Mouse (Mus musculus): ENCODE measurements around the gene Cyp4f18.
"Not testable (repeated sequence)": the region's sequence is repeated elsewhere in the genome, so short reads cannot be mapped to it uniquely, and the experiment has no call there.

Gene Cyp4f18

DNA sequence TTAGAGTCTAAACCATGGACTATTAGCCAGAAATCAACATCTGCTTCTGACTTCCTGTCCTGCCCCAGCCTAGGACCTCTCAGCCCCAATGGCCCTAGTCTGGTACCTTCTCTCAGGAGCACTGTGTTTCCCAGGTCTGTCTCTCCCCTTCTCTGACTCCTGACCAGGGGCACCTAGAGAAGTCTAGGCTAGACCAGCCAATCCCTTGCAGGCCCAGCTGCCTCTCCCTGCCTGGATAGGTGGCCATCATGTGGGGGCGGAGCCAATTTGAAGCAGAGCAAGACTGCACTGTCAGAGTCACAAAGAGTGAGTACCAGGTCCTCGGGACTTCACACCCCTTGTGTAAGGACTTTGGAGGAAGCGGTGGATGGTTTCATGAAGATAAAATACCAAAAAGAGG, at the start of gene Cyp4f18:
TSS of gene Cyp4f18 (minus strand) at position 154 of the 400 bp plus-strand sequence.
- DNase-seq (ENCODE audit: extremely low spot score, low read depth, low spot score) = no peak

DNA sequence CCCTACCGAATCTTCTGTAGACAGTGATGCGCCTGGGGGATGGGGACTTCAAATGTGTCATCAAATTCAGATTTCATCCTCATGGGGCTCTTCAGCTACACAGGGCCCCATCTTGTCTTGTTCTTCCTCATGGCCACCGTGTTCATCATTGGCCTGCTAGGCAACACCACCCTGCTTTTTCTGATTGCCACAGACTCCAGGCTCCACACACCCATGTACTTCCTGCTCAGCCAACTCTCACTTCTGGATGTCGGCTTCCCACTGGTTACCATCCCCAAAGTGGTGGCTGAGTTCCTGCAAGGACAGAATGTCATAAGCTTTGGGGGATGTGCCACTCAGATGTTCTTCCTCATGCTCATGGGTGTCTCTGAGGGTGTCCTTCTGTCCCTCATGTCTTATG, 48.2 kb upstream of the Cyp4f18 start:
- DNase-seq (ENCODE audit: extremely low spot score, low read depth, low spot score) = not testable (repeated sequence)

DNA sequence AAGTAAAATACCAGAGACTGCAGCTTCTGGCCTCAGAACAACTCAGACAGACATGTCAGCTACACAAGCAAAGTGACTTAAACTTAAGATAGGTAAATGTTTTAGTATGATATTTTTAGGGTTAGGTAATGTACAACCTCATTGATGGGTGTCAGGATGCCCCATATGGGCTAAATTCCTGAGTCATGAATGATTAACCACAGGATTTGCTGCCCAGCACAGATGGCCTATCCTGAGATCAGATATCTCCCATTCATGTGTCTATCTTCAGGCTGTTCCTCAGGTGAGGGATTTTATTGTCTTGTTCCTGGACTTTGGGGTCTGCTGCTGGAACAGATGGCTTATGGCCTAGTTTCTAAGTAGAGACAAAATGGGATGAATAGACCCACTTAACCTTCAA, 45.2 kb upstream of the Cyp4f18 start:
- not testable (repeated sequence) for DNase-seq (ENCODE audit: extremely low spot score, low read depth, low spot score)

DNA sequence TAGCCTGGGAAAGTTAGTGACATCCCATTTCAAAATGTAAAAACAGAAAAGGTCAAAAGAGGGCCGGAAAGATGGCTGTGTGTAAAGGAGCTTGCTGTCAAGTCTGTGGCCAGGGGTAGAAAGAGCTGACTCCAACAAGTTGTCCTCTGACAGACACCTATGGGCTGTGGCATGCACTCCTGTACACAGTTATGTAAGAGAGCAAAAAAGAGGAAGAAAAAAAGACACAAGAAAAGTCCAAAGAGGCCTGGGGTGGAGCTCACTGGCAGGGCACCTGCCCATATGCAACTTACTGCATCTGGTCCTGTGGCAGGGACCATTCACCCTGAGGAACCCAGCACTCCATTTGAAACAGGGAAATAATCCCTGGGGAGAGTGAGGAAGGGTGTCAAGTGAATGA, 33.1 kb upstream of the Cyp4f18 start:
- DNase-seq (ENCODE audit: extremely low spot score, low read depth, low spot score) = no peak

DNA sequence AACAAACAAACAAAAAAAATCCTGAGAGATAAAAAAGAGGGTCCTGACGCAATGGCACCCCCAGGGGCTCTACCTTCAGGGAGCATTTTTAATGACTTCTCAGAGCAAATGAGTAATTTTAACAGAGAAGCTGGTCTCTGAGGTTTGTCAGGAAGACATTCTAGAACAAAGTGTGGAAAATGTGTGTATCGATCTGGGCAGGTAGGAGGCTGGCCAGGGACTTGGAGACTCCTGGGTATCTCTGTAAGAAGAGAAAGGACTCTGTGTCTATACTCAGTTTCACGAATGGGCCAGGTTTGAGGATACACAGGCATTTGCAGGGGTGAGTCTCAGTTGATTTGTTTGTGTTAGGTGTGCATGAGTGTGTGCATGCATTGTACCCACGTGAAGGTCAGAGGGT, 31.5 kb upstream of the Cyp4f18 start, which contains the start of gene Olfr372:
TSS of gene Olfr372 (plus strand) at position 301 of the 400 bp plus-strand sequence.
- not testable (repeated sequence) for DNase-seq (ENCODE audit: extremely low spot score, low read depth, low spot score)

DNA sequence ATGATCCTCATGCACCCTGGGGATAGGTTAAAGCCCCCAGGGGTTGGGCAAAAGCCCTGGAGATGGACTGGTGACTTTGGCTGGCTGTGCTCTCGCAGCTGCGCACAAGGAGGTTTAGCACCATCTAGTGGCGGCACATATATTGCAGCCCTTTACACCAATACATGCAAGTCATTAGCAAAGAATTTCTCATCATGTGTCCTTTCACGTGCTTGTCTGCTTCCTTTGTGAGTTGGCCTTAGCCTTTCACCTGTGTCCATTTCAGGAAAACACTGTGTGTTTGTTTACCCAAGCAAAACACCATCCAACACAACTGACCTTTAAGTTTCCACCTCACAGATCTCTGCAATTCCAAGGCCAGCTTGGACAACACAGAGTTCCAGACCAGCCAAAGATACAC, 23.5 kb upstream of the Cyp4f18 start:
- DNase-seq (ENCODE audit: extremely low spot score, low read depth, low spot score) = not testable (repeated sequence)

DNA sequence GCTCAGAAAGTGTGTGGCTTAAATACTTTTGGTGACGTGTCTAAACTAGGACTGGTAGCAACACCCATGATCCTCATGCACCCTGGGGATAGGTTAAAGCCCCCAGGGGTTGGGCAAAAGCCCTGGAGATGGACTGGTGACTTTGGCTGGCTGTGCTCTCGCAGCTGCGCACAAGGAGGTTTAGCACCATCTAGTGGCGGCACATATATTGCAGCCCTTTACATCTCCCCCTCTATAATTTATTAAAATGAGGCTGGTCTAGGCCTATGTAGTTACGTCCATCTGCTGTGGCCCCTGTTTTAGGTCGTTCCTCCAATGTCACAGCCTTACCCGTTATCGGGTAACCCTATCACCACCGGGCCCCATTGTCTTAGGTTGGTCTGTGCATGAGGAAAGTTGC, 15.5 kb upstream of the Cyp4f18 start:
- DNase-seq (ENCODE audit: extremely low spot score, low read depth, low spot score) = not testable (repeated sequence)

DNA sequence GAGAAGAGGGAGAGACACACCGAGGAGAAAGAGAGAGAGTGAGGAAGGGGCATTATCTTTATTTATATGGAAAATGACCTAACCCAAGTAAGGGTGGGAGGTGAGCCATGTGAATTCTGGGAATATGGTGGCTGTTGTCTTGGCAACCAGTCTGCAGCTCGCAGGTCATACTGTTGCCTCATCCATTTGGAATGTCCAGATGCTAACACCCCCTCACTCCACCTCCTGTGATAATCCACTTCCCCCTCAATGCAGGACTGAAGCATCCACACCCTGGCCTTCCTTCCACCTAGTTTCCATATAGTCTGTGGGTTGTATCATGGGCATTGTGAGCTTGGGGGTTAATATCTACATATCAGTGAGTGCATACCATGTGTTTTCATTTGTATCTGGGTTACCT, 10.4 kb upstream of the Cyp4f18 start:
- DNase-seq (ENCODE audit: extremely low spot score, low read depth, low spot score) = no peak

DNA sequence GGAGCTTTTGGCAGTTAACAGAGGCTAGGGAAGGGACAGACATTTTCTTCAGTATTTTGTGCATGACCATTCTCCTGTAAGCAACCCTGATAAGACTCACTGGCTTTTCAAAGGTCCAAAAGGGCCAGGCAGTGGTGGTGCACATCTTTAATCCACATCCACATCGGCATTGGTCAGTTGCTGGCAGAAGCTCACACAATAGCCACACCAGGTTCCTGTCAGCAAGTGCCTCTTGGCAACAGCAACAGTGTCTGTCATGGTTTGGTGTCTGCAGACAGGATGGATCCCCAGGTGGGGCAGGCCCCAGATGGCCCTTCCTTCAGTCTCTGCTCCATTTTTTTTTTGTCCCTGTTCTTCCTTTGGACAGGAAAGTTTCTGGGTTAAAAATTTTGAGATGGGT, 9.6 kb upstream of the Cyp4f18 start:
- not testable (repeated sequence) for DNase-seq (ENCODE audit: extremely low spot score, low read depth, low spot score)

DNA sequence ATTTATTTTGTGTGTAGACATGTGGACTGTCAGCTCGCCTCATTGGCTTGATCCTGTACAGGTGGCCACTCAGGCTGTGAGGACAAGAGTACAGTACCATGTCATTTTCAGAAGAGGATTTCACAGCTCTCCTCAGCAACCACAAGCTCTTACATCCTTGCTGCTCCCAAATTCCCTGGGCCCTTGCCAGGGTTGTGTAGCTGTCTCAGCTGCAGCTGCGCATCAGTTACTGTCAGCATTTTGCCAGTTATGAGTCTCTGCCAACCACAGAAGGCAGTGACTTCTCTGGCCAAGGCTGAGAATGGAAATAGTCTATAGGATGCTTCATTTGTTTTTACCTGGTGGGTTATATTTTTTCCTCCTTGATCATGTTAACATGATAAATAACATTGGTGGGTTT, 8.7 kb upstream of the Cyp4f18 start:
- DNase-seq (ENCODE audit: extremely low spot score, low read depth, low spot score) = no peak

DNA sequence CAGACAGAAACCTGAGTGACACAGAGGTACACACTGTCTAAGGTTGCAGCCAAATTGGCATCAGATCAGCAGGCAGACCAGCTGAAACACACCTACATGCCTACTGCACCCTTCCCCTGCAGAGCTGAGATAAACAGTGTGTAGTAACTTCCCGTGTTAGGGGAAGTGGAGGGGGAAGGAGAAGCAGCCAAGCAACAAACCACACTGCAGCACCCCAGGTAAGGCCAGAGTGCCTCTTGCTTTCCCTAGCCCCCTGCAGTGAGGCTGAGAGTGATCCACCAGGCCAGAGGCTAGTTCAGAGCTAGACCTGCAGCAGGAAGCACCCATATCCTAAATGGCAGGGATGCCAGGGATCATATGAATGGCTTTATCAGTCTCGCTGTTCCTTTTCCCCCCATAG, 7.9 kb upstream of the Cyp4f18 start:
- not testable (repeated sequence) for DNase-seq (ENCODE audit: extremely low spot score, low read depth, low spot score)

DNA sequence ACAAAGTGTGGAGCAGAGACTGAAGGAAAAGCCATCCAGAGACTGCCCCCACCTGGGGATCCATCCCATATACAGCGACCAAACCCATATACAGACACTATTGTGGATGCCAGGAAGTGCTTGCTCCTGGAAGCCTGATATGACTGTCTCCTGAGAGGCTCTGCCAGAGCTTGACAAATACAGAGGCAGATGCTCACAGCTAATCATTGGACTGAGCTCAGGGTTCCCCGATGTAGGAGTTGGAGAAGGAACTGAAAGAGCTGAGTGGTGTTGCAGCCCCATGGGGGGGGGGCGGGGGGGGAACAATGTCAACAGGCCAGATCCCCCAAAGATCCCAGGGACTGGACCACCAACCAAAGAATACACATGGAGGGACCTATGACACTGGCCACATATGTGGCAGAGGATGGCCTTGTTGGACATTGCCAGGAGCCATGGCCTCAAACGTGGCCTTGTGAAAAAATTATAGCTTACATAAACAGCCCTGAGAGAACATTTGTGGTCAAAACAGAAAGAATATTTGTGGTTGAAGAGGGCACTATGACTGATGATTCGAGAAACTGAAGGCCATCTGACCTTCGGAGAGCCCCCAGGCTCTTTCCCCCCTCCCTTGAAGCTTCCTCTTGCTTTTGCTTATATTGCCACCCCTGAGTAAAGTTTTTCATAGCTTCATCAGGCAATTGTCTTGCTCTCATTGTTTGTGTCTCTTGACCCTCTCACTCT, 4.2 kb upstream of the Cyp4f18 start:
- DNase-seq (ENCODE audit: extremely low spot score, low read depth, low spot score) = not testable (repeated sequence)

DNA sequence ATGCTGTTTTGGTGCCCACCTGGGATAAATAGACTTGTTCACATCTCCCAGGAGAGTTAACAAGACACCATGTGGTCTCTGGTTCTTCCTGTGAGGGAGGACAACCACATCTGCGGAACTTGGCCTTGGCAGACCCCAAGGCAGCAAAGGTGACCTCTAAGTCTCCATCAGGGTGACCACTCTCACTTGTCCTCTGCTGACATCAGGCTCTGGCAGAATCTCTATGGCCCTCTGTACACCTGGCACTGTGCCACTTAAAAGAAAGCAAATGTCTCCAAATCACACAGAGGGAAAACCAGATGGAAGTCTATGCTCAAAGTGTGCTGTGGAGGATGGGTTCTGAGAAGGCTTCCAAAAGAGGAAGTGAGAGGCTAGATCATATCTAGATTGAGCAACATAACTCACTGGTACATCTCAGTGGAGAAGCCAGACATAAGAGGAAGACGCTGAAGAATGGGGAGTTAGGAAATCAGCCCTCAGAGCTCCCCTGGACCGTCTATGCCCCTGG, 1.2 kb downstream of the Cyp4f18 start:
- DNase-seq (ENCODE audit: extremely low spot score, low read depth, low spot score) = no peak

DNA sequence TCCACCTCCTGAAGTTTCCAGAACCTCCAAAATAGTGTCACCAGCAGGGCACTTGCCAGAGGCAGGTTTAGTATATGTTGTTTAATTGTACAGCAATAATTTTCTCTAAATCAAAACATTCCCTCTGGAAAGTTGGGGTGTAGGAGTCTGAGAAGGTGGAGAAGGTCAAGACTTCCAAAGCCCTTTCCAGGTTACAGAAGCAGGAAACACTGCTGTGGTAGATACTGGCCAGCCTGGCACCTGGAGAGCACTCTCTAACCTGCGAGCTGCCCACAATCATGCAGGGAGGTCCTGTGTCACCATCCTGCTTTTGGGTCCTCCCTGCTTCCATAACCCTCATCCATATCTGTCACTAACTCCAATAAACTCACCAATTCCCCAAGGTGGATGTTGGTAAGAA, 2.7 kb downstream of the Cyp4f18 start:
- DNase-seq (ENCODE audit: extremely low spot score, low read depth, low spot score) = no peak

DNA sequence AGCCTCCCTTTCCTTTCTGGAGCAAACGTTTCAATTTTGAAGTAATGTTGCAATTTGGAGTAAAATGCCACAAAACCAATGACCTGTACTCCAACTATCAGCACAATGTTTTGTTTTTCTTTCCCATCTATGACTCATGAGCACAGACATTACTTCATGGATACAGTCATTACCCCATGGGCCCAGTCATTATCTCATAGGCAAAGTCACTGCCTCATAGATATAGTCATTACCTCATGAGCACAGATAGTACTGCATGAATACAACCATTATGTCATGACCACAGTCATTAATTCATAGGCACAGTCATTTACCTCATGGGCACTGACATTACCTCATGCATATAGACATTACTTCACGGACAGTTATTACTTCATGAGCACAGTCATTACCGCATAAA, 3.5 kb downstream of the Cyp4f18 start:
- no peak for DNase-seq (ENCODE audit: extremely low spot score, low read depth, low spot score)

DNA sequence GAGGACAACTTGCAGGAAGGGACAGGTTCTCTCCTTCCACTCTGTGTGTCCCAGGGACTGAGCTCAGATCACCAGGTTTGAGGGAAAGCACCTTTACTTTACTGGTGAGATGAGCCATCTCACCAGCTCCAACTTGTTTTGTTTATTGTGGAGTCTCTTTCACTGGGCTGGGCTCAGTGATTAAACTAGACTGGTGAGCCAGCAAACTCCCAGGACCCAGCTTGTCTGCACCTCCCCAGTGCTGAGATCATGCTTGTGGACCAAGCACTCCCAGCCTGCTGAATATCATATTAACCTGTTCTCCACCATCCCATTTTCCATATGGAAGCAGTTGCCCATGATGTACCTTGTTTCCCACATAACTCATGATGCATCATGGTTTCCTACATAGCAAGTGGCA, 6.5 kb downstream of the Cyp4f18 start:
- DNase-seq (ENCODE audit: extremely low spot score, low read depth, low spot score) = no peak

DNA sequence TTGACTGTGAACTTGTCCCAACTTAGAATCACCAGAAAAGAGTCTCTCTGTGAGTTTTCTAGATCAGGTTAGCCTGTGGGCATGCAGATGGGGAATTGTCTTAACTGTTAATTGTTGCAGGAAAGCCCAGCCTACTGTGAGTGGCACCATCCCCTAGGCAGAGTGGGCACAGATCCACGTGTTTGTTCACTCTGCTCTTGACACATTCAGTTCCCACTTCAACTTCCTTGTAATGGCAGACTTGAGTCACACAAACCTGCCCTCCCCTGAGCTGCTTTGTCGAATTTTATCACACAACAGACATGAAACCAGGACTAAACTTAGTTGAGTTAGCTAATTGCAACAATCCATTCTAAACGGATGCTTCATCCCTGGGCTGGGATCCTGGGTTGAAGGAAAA, 9.2 kb downstream of the Cyp4f18 start:
- DNase-seq (ENCODE audit: extremely low spot score, low read depth, low spot score) = no peak

DNA sequence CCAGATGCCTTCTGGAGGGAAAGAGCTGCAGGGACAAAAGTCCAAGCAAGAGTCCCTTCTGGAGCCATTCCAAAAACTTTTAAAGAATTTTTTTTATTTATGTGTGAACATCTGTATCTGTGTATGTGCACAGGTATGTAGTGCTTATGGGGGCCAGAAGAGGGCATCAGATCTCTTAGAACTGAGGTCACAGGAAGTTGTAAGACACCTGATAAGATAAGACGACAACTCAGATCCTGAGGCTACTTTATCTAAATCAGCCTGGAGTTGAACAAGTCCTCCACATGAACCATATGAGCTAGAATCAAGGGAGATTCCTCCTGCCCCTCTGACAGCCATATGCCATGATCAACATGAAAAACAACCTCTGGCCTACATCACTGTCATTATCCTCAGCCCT, 10.0 kb downstream of the Cyp4f18 start:
- no peak for DNase-seq (ENCODE audit: extremely low spot score, low read depth, low spot score)

DNA sequence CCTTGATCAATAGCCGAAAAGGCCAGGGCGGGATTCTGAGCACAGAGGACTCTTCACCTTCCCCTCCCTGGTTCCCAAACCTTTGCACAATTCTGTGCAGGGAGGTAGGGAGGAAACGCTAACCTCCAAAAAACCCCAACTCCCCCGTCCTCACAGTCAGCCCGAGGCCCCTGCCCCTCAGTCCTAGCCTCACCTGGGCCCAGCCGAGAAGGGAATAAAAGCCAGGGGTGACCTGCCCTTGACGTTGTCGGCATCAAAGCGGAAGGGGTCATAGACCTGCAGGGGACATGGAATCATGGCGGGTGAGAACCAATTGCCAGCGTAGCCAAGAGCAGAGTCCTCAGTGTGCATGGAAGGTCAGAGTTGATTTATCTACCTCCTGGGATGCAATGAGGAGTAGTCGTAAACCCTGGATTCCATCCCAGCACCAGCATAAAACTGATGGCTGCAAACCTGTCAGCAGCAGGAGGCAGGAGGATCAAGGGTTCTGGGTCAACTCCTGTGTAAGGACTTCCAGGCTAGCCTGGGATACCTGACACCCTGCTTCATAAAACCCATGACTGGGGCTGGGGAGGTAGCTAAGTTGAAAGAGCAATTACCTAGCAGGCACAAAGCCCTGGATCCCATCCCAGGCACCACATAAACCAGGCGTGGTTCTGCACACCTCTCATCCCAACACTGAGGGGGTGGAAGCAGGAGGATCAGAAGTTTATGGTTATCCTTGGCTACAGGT, 20.4 kb downstream of the Cyp4f18 start:
- DNase-seq (ENCODE audit: extremely low spot score, low read depth, low spot score) = no peak

DNA sequence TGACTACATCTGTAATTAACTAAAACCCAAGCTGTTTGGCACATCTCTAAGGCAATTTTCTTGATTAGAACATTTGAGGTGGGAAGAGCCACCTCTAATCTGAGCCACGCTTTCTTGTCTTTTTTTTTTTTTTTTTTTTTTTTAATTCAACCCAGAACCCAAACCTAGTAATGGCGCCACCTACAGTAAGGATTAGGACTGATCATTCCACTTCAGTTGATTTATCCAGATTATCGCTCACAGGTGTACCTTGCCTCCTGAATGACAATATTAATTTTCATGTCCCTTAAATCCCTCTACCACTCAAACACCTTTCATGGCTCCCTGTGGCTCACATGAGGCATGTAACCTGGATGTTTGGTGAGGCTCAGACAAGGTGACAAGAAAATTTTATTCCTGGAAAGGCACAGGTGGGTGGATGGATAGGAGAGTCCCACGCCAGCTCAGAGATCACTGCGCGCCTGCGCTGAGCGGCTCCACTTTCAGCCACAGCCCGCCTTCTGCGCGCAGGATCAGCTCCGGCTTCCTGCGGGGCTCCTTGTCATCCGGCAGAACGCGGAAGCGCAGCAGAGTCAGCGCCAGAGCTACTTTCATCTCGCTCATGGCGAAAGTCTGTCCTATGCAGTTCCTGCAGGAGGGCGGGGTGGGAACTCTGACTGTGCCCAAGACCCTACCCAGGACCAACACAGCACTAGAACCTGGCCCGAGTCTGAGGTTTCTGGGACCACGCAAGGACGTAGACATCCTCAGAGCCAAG, 21.1 kb downstream of the Cyp4f18 start:
- DNase-seq (ENCODE audit: extremely low spot score, low read depth, low spot score) = no peak

DNA sequence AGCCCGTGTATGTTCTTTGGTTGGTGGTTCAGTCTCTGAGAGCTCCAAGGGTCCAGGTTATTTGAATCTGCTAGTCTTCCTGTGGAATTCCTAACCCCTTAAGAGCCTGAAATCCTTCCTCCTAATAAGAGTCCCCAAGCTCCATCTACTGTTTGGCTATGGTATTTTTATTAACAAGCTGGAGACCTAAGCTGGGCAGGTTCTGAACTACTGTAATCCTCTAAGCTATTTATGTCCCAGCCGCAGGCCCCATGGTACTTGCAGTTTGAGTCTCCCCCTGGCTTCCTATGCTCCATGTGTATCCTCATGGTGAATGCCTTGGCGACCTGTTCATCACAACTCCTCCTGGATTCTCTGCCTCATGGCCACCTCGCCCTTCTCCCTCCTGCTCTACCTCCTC, 24.8 kb downstream of the Cyp4f18 start:
- DNase-seq (ENCODE audit: extremely low spot score, low read depth, low spot score) = no peak

DNA sequence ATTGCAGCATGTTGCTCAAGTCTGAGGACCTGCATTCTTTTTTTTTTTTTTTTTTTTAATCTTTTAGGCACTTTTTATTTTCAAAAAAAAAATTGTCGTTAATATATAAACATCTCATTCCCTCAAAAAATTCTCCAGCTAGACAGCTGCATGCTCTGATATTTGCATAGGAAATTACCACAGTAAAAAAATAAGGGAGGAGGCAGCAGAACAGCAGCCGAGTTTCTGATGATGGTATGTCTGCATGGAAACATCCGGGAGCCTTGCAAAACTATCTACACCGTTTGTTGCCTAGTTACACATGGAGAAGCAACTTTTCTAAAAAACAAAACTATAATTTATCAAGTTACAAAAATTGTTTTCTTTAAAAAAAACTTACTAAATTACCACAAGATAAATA, 28.0 kb downstream of the Cyp4f18 start:
- no peak for DNase-seq (ENCODE audit: extremely low spot score, low read depth, low spot score)
